Mouse (Mus musculus) heart, postnatal 4 days (tissue): ENCODE measurements around the gene Hs3st5. TPM values are rescaled to one million over a fixed set of nuclear protein-coding genes. Genes with fewer than 3 reads are reported as not detected.
"Not testable (repeated sequence)": the region's sequence is repeated elsewhere in the genome, so short reads cannot be mapped to it uniquely, and the experiment has no call there.

ENCODE experiments used
- DNase-seq: peaks from one replicate; pipeline ENCODE4 v3.0.0; 2021
- total RNA-seq, 2 experiments: library from RNA; stranded (reverse); gene quantifications; 2 replicates each; pipeline ENCODE4 v1.2.3; 2021

The Hs3st5 gene
- 1 to 10 TPM in 1 of 2 experiments, under 1 TPM in 1; 0.77 to 1.0 TPM for total RNA-seq

- DNase-seq, result peak; percentile 24
Measured at GRCm38 (mm10) chr10:36506727-36507555, at the start of gene Hs3st5. Gene Hs3st5 (plus strand): TSS chr10:36506814.

DNA sequence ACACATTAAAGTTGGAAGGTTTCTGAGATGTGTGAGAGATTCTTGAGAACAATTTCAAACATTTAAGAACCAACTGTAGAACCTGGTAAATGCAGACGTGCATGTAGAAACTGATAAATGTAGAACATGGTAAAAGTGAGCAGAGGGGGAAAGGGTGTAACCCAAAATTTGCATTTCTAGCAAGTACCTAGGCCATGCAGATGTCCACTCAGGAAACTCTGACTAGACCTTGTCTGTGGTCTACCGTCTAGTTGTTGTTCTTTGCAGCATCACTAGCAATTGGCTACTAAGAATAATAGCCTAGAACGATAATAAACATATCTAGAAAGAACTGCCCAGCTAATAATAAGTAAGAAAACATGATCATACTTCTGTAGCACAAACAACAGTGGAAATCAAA lies 38.0 kb upstream of the Hs3st5 start:
- DNase-seq, result no peak

GRCm38 (mm10) chr10:36471135-36471534 lies 35.5 kb upstream of the Hs3st5 start:
- no peak for DNase-seq

DNA sequence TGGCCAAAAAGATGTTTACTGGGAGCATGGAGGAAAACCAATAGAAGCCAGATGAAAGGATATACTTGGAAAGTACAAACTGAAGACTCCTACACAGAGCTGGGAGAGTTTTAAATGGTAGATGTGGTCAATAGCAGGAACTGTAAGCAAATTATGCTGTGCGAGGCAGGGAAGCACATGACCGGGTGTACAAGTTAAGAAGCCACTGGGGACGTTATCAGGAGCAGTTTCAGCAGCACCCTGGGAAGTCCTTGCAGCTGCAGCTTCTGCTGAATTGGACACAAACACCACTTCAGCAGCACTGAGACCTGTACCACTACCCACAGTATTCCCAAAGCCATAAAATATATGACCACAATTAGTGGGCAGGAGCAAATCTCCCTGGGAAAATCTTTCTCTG lies 31.8 kb upstream of the Hs3st5 start:
- no peak for DNase-seq

- DNase-seq, result no peak
Measured at GRCm38 (mm10) chr10:36477543-36477942, 29.1 kb upstream of the Hs3st5 start.

DNA sequence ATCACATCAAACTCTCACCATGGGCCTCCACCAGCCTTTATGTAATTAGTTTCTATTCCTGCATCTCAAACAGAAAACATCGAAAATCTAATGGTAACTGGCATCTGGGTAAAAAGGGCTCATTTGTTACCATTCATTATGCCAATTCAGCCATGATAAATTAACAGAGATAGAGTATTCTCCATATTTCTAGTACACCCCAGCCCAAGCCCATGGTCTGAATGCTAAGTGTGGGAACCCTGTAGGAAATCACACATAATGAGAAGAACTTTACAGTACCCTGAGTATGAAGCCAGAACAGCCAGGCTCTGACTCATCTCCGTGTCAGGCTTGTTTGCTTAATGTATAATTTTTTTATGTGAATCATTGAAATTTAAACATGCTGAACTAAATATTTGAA lies 23.3 kb upstream of the Hs3st5 start:
- DNase-seq, result no peak

GRCm38 (mm10) chr10:36484011-36484410 lies 22.6 kb upstream of the Hs3st5 start:
- DNase-seq, result no peak

- no peak for DNase-seq
Measured at GRCm38 (mm10) chr10:36484728-36485300, 21.8 kb upstream of the Hs3st5 start.

DNA sequence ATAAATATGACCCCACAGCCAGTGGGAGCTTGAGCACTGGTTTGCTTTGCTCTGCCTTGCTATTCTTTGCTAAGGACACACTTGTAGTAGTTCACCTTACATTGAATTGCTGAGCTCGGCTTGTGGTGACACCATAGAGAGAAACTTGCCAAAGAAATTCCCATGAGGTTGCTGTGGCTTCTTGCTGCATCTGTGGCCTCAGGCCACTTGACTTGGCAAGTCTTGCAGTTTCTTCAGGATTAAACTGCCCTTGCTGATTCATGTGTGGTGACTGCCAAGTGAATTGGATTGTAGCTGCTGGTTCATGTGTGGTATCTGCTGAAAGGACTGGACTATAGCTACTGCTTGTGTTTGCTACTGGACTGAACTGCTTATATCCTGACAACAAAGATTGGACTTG lies 13.0 kb upstream of the Hs3st5 start:
- DNase-seq, result no peak

GRCm38 (mm10) chr10:36499713-36500112 lies 6.9 kb upstream of the Hs3st5 start:
- no peak for DNase-seq

DNA sequence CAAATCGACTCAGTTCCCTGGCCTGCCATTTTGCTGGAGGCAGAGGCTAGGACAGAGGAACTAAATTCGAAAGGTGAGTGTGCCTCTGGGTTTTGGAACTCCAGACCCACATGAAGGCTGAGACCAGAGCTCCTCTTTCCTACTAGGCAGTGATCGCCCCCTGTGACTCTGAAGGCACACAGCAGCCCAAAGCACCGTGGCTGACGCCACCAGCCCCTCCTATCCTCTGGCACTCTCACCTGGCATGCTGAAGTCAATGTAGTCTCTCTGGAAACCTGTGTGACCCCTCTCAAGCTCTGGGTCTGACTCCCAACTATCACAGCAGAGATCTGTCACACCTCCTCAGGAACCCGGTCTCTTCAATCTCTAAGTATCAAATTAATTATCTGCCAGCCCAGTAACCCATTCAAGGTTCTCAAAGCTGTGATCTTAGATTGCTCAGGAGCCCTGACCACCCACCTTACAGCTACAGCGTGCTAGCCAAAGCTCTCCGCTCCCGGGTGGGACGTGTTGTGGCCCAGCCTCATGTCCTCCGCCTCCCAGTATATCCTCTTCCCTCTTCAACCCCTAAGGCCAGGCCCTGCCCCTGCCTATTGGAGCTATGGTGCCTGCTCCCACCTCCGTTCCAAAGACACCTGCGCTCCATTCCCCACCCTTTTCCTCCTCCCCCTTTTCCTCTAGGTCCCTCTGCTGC lies 434 bp upstream of the Hs3st5 start:
- DNase-seq, result no peak

DNA sequence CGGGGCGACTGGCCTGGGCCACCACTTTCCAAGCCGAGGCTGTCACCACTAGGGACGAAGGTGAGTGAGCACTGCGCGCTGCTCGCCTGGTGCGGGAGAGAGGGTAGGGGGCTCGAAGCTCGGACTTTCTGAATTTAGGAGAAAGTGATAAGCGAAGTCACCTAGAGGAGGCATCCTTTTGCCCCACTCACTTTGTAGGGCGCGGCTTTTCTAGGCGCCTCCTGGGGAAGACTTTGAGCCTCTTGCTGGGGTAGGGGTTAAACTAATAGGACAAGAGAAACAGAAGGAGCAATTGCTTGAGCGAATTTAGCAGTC lies 899 bp downstream of the Hs3st5 start:
- no peak for DNase-seq

DNA sequence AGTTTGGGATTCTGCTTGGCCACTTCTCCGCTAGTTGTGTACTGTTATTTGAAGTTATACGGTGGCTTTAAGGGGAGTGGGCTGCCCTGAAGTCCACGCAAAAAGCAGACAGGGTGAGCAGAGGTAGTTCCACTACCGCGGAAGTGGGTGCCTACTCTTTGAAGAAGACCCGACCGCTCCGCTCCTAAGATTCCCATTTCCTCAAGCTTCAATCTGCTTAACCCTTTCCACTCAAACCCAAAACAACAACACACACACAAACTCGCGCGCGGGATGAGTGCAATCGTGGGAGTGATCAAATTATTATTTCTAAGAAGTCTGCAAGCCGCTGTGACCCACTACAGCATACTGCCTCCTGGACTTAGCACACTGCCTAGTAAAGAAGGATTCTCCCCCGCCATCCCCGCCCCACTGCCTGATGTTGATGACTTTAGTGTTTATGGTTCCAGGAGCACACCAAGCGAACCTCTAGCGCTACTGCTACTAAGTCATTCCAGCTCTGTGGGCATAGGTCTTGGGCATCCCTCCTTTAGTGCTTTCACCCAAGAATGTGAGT lies 1.5 kb downstream of the Hs3st5 start:
- no peak for DNase-seq

- DNase-seq, result no peak
Measured at GRCm38 (mm10) chr10:36509477-36509876, 2.9 kb downstream of the Hs3st5 start.

- DNase-seq, result no peak
Measured at GRCm38 (mm10) chr10:36523881-36524280, 17.3 kb downstream of the Hs3st5 start.

DNA sequence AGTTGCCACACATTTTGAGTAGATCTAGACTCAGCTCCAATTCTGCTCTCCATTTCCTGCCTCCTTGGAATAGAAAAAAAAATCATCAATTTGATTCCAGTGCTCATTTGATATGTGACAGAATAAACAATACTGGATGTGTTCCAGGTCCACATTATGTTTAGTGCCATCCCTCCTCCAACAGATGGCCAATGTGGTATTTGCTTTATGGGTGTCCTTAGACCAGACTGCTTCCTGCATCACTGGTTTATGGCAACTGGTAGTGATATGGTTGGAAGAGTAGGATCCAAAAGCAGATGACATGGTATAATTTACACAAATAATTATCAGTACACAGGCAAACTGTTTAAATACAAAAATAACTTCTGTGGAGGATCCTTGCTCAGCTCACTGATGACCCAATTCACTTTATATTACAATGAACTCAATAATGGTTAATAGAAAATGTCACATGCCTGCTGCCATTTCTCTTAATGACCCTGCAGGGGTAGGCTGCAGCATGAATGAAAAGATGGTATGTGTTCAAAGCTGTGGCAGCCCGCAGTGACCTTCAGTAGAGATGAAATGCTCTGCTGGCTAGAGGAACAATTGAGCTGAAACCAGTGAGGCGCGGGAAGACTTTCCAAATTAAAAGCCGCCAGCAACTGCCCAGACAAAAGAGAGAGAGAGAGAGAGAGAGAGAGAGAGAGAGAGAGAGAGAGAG lies 27.2 kb downstream of the Hs3st5 start:
- no peak for DNase-seq

- DNase-seq, result peak; percentile 6
Measured at GRCm38 (mm10) chr10:36546622-36547021, 40.0 kb downstream of the Hs3st5 start.

DNA sequence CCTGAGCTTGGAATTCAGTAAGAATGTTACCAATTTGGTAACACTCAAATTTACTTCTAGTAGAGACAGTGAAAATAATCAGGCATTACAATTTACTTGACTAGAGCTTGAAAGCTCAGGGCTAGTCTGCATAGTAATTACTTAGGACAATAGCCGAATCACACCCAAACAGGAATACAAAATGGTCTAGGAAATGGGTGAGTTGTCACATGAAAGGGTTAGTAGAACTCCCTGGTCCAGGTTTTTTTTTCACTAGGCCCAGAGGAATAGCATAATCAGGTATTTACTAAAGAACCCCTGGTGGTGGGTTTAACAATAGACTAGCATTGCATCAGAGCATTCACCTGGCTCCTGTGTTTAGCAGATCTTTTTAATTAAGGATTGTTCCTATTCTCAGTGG lies 41.1 kb downstream of the Hs3st5 start:
- DNase-seq, result not testable (repeated sequence)

DNA sequence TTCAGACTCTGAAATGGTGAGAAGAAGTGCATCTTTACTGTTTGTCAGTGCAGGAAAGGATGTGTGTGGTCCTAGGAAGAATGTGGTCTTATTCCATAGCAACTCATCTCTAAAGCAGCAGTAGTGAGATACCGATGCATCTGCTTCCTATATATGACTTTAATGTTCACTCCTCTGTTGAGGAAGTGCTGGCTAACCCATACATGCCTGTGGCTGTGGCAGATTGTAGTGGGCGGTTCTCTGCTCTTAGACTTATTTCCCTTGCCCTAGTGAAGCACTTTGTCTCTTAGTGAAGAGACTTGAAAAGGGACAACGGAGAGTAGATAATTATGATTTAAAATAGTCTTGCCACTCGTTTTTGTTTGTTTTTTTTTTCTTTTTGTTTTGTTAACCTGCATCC lies 47.4 kb downstream of the Hs3st5 start:
- DNase-seq, result no peak

GRCm38 (mm10) chr10:36554941-36555888 lies 48.6 kb downstream of the Hs3st5 start:
- DNase-seq, result no peak

GRCm38 (mm10) chr10:36556128-36556527 lies 49.5 kb downstream of the Hs3st5 start:
- DNase-seq, result no peak

DNA sequence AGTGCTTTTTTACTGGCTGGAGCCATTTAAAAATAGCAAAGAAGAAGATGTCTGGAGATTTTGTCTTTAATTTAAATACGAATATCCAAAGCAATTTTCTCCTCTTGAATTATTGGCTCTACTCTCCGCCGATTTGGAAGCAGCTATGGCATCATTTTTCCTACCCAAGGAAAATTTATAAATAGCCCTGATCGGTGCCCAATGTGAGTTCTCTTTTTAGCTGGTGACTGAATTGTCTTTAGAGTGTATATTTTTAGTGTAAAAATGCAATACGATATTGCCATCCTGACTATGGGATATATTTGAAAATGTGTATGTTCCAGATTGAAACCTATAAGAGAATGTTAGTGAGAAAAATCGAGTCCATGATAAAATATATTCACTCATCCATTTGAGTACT lies 51.1 kb downstream of the Hs3st5 start:
- no peak for DNase-seq
